8 mouse cellular contexts compared by ENCODE assay signal in genomic region chr3:98339706-98340109, GRCm38 (mm10). TPM values are rescaled to one million over a fixed set of nuclear protein-coding genes. Genes with fewer than 3 reads are reported as not detected.
DNase-seq lines count a peak whose midpoint lies in the region; ATAC-seq and TF ChIP-seq lines count a peak whose summit lies in the region.
"Not testable (repeated sequence)": the region's sequence is repeated elsewhere in the genome, so short reads cannot be mapped to it uniquely, and the experiment has no call there.

Gene Phgdh (minus strand): TSS chr3:98339990.

- not testable (repeated sequence) for H3K27me3 ChIP-seq in neural tube, embryonic 15.5 days (replicated peaks); thymus, adult 2 months (ENCODE audit: control insufficient read depth, insufficient read depth, low read length)

- WGBS in lung, adult 2 months = under 1% methylated on average over 10 of the region's 10 CpGs
- WGBS in neural tube, embryonic 15.5 days = 0% methylated on average over 10 of the region's 10 CpGs
- WGBS in thymus, adult 2 months = 1% methylated on average over 10 of the region's 10 CpGs

- peak within 1 kb of the TSS; percentile 20 for H3K4me3 ChIP-seq in lung, adult 2 months (replicated peaks; ENCODE audit: extremely low read depth, low read depth, low read length)
- peak within 1 kb of the TSS; percentile 58 for H3K4me3 ChIP-seq in neural tube, embryonic 15.5 days (replicated peaks)
- peak within 1 kb of the TSS; percentile 65 for H3K4me3 ChIP-seq in thymus, adult 2 months (ENCODE audit: control insufficient read depth, insufficient read depth, low read length)

- H3K27ac ChIP-seq in neural tube, embryonic 15.5 days (replicated peaks) = peak within 1 kb of the TSS; percentile 38
- H3K27ac ChIP-seq in thymus, adult 2 months (ENCODE audit: control insufficient read depth, insufficient read depth, low read length) = peak within 1 kb of the TSS; percentile 28; the same call in 1 of the 2 replicates

- H3K9me3 ChIP-seq in neural tube, embryonic 15.5 days (replicated peaks) = not testable (repeated sequence)

- H3K4me1 ChIP-seq in lung, adult 2 months (ENCODE audit: control insufficient read depth, insufficient read depth, low read length) = not testable (repeated sequence)
- H3K4me1 ChIP-seq in neural tube, embryonic 15.5 days = peaks cover 34% of the 10 kb centered on the region
- H3K4me1 ChIP-seq in thymus, adult 2 months (replicated peaks; ENCODE audit: control insufficient read depth, insufficient read depth, low read length) = peaks cover 42% of the 10 kb centered on the region

- H3K36me3 ChIP-seq in neural tube, embryonic 15.5 days; thymus, adult 2 months (ENCODE audit: control insufficient read depth, insufficient read depth, low read length): not testable (repeated sequence)

- DNase-seq in MEL-GATA-1-ER (ENCODE audit: extremely low read depth, low read depth) = peak; percentile 98
- DNase-seq in cerebellum, adult 8-10 months = peak; percentile 20
- DNase-seq in layer of hippocampus, adult 18-20 months (ENCODE audit: low spot score in 2 of 2) = peak; percentile 42 to 63
- DNase-seq in lung, adult 2 months = peak; percentile 40
- DNase-seq in thymus, adult 2 months = peak; percentile 85

- not testable (repeated sequence) for TF ChIP-seq CTCF in lung, adult 2 months (IDR thresholded peaks at IDR 0.05; ENCODE audit: insufficient read depth, low read length); thymus, adult 2 months (IDR thresholded peaks at IDR 0.05; ENCODE audit: borderline replicate concordance, control insufficient read depth, extremely low read depth, insufficient read depth, low read length, poor library complexity)

- ATAC-seq in frontal cortex, adult (ENCODE audit: low TSS enrichment) = peak; percentile 60
- peak; percentile 67 to 72 for ATAC-seq in hematopoietic stem cell, adult 5-6 weeks (replicated peaks in 1 of 2; ENCODE audit: insufficient read depth in 1 of 2, low FRiP score in 2 of 2, low TSS enrichment in 1 of 2, low read depth in 1 of 2, poor library complexity in 2 of 2, severe bottlenecking in 2 of 2)
- ATAC-seq in neural tube, embryonic 15.5 days (ENCODE audit: low FRiP score) = peak; percentile 78

- peak within 1 kb of the TSS; percentile 99 for H3K4me2 ChIP-seq in neural tube, embryonic 15.5 days

- TF ChIP-seq POLR2A in lung, adult 2 months (IDR thresholded peaks at IDR 0.05; ENCODE audit: borderline replicate concordance, extremely low read depth, low read depth, low read length); thymus, adult 2 months (IDR thresholded peaks at IDR 0.05; ENCODE audit: control insufficient read depth, extremely low read depth, insufficient read depth, low read length, poor library complexity): not testable (repeated sequence)

- peak within 1 kb of the TSS; percentile 58 for H3K9ac ChIP-seq in neural tube, embryonic 15.5 days (replicated peaks)

RNA-seq across cellular contexts. Expression of gene Phgdh, which starts in this region (rescaled TPM):
- total RNA-seq in hematopoietic stem cell, adult 5-6 weeks (2017) = 434 and 475 TPM in 2 replicates
- total RNA-seq in layer of hippocampus, adult 18-20 months (2021) = 10 to 100 TPM; 65.4 to 68.8 TPM
- 19.8 and 21.4 TPM in 2 replicates for polyA plus RNA-seq in lung, adult 2 months (2012; rRNA removed)
- polyA plus RNA-seq in neural tube, embryonic 15.5 days (2015; fragmentation: Nextera tagmentation; extraction: Ambion mirVana) = 156 and 225 TPM in 2 replicates
- 213 and 232 TPM in 2 replicates for polyA plus RNA-seq in thymus, adult 2 months (2012; rRNA removed)

Comparison
In these comparisons a context has a peak if more than half of its experiments do, and no peak if none do; other contexts are left out.
1. Peak in every context shown above with its lines: DNase-seq, ATAC-seq, H3K4me3 ChIP-seq and H3K27ac ChIP-seq.
2. DNase-seq: peak in every context shown above with its lines; median percentile 98 in MEL-GATA-1-ER; 85 in thymus, adult 2 months; 52 in layer of hippocampus, adult 18-20 months; 40 in lung, adult 2 months; 20 in cerebellum, adult 8-10 months.